Mouse (Mus musculus) embryo, embryonic 10 days (tissue): ENCODE data around the gene Akap7.
A peak's percentile ranks its signal among the peaks of the same experiment; 100 is the strongest.
"Not testable (repeated sequence)": the region's sequence is repeated elsewhere in the genome, so short reads cannot be mapped to it uniquely, and the experiment has no call there.

Source experiments
- DNase-seq: peaks from one replicate; pipeline ENCODE4 v3.0.0-alpha.2; 2015; ENCODE audit warnings: low spot score

Akap7 gene

GRCm38 (mm10) chr10:25192180-25193073 is 115.2 kb downstream of the Akap7 start:
- DNase-seq, result no peak

GRCm38 (mm10) chr10:25191166-25191565 is 116.5 kb downstream of the Akap7 start:
- DNase-seq, result no peak

GRCm38 (mm10) chr10:25186240-25186639 is 121.4 kb downstream of the Akap7 start:
- DNase-seq, result not testable (repeated sequence)

GRCm38 (mm10) chr10:25185691-25186090 is 122.0 kb downstream of the Akap7 start:
- no peak for DNase-seq

- DNase-seq, result no peak
These were observed 122.7 kb downstream of the Akap7 start for GRCm38 (mm10) chr10:25184819-25185603.

- no peak for DNase-seq
These were observed 124.4 kb downstream of the Akap7 start for GRCm38 (mm10) chr10:25183271-25183670.

GRCm38 (mm10) chr10:25179030-25179429 is 128.6 kb downstream of the Akap7 start:
- DNase-seq, result no peak

- DNase-seq, result no peak
These were observed 130.4 kb downstream of the Akap7 start for GRCm38 (mm10) chr10:25177270-25177669.

GRCm38 (mm10) chr10:25174872-25175271 is 132.8 kb downstream of the Akap7 start:
- no peak for DNase-seq

- no peak for DNase-seq
These were observed 140.1 kb downstream of the Akap7 start for GRCm38 (mm10) chr10:25167365-25168194.

GRCm38 (mm10) chr10:25163510-25163909 is 144.2 kb downstream of the Akap7 start:
- DNase-seq, result not testable (repeated sequence)

- DNase-seq, result no peak
These were observed 146.0 kb downstream of the Akap7 start for GRCm38 (mm10) chr10:25161701-25162100.

GRCm38 (mm10) chr10:25158651-25159050 is 149.0 kb downstream of the Akap7 start:
- DNase-seq, result no peak

- DNase-seq, result no peak
These were observed 150.3 kb downstream of the Akap7 start for GRCm38 (mm10) chr10:25157339-25157738.

GRCm38 (mm10) chr10:25154225-25154624 is 153.4 kb downstream of the Akap7 start:
- DNase-seq, result peak; percentile 64

GRCm38 (mm10) chr10:25151172-25151800 is 156.4 kb downstream of the Akap7 start:
- no peak for DNase-seq

GRCm38 (mm10) chr10:25145851-25146250 is 161.8 kb downstream of the Akap7 start:
- DNase-seq, result no peak

GRCm38 (mm10) chr10:25144787-25145761 is 162.6 kb downstream of the Akap7 start:
- no peak for DNase-seq

GRCm38 (mm10) chr10:25141781-25142180 is 165.9 kb downstream of the Akap7 start:
- DNase-seq, result no peak

GRCm38 (mm10) chr10:25140155-25140755 is 167.4 kb downstream of the Akap7 start:
- DNase-seq, result peak; percentile 58
